Mouse (Mus musculus) natural killer cell, adult 2 months (primary cell): ENCODE measurements around the gene Spata16.
"Not testable (repeated sequence)": the region's sequence is repeated elsewhere in the genome, so short reads cannot be mapped to it uniquely, and the experiment has no call there.

Experiments
- DNase-seq, 2 experiments: peaks; one replicate each; pipeline ENCODE4 v3.0.0; 2022; ENCODE audit warnings: low spot score in 2 of 2

Spata16 gene

GRCm38 (mm10) chr3:26637402-26637801 lies at the start of gene Spata16:
Gene Spata16, plus strand, starts transcription at chr3:26637620.
- no peak for DNase-seq

GRCm38 (mm10) chr3:26604861-26605260 lies 32.6 kb upstream of the Spata16 start:
- no peak for DNase-seq

- DNase-seq, result no peak
Measured at GRCm38 (mm10) chr3:26608531-26608930, 28.9 kb upstream of the Spata16 start.

GRCm38 (mm10) chr3:26639214-26639613 lies 1.8 kb downstream of the Spata16 start:
- DNase-seq, result no peak

GRCm38 (mm10) chr3:26639851-26640250 lies 2.4 kb downstream of the Spata16 start:
- no peak for DNase-seq

GRCm38 (mm10) chr3:26640321-26641075 lies 3.1 kb downstream of the Spata16 start:
- DNase-seq, result no peak

GRCm38 (mm10) chr3:26641351-26642249 lies 4.2 kb downstream of the Spata16 start:
- DNase-seq, result no peak

- DNase-seq, result no peak
Measured at GRCm38 (mm10) chr3:26644136-26644535, 6.7 kb downstream of the Spata16 start.

GRCm38 (mm10) chr3:26646834-26647233 lies 9.4 kb downstream of the Spata16 start:
- no peak for DNase-seq

- DNase-seq, result no peak
Measured at GRCm38 (mm10) chr3:26685832-26686231, 48.4 kb downstream of the Spata16 start.

GRCm38 (mm10) chr3:26709492-26709891 lies 72.1 kb downstream of the Spata16 start:
- DNase-seq, result not testable (repeated sequence)

- no peak for DNase-seq
Measured at GRCm38 (mm10) chr3:26727526-26727925, 90.1 kb downstream of the Spata16 start.

- DNase-seq, result no peak
Measured at GRCm38 (mm10) chr3:26750492-26750891, 113.1 kb downstream of the Spata16 start.

GRCm38 (mm10) chr3:26752441-26752840 lies 115.0 kb downstream of the Spata16 start:
- no peak for DNase-seq

GRCm38 (mm10) chr3:26793334-26794101 lies 156.1 kb downstream of the Spata16 start:
- DNase-seq, result no peak

- no peak for DNase-seq
Measured at GRCm38 (mm10) chr3:26795851-26796538, 158.6 kb downstream of the Spata16 start.

GRCm38 (mm10) chr3:26796954-26797353 lies 159.5 kb downstream of the Spata16 start:
- no peak for DNase-seq

- no peak for DNase-seq
Measured at GRCm38 (mm10) chr3:26814307-26814706, 176.9 kb downstream of the Spata16 start.

- no peak for DNase-seq
Measured at GRCm38 (mm10) chr3:26815764-26816163, 178.3 kb downstream of the Spata16 start.

GRCm38 (mm10) chr3:26819398-26819797 lies 182.0 kb downstream of the Spata16 start:
- DNase-seq, result no peak
